Mouse (Mus musculus) spleen, adult 2 months (tissue): ENCODE data around the gene Itga5. TPM values are rescaled to one million over a fixed set of nuclear protein-coding genes. Genes with fewer than 3 reads are reported as not detected.

Source experiments
- DNase-seq, 2 experiments: peaks; one replicate each; pipeline versions ENCODE4 v3.0.0 to v3.0.0-alpha.2; 2012 to 2021; ENCODE audit warnings: low spot score in 2 of 2, low read depth in 1 of 2
- H3K27ac ChIP-seq: fragments of 200-500 bp; 2 replicates; pipeline ENCODE4 v1.5.1; 2012; ENCODE audit warnings: low read length, inconsistent platforms; ENCODE audit not compliant: insufficient read depth
- H3K27me3 ChIP-seq: fragments of 200-500 bp; 2 replicates; pipeline ENCODE4 v1.6.1; 2012; ENCODE audit warnings: mild to moderate bottlenecking, moderate library complexity, low read length, inconsistent platforms; ENCODE audit not compliant: control insufficient read depth, insufficient read depth
- H3K36me3 ChIP-seq: fragments of 200-500 bp; 2 replicates; pipeline ENCODE4 v1.6.1; 2012; ENCODE audit warnings: mild to moderate bottlenecking, low read length, inconsistent platforms; ENCODE audit not compliant: control insufficient read depth, insufficient read depth
- H3K4me1 ChIP-seq: fragments of 200-500 bp; 2 replicates; pipeline ENCODE4 v1.6.1; 2011; ENCODE audit warnings: inconsistent platforms; ENCODE audit not compliant: control insufficient read depth, insufficient read depth, insufficient read length
- H3K4me3 ChIP-seq: fragments of 200-500 bp; 2 replicates; pipeline ENCODE4 v1.5.1; 2011; ENCODE audit warnings: mild to moderate bottlenecking, inconsistent platforms; ENCODE audit not compliant: insufficient read depth, insufficient read length; ENCODE audit errors: extremely low read depth
- CTCF ChIP-seq: fragments of 200-500 bp; IDR thresholded peaks from 2 replicates; pipeline ENCODE4 v1.5.1; 2011; ENCODE audit warnings: mild to moderate bottlenecking, inconsistent platforms; ENCODE audit not compliant: insufficient read depth, insufficient read length, insufficient replicate concordance; ENCODE audit errors: extremely low read depth
- POLR2A ChIP-seq: fragments of 200-500 bp; IDR thresholded peaks from 2 replicates; pipeline ENCODE4 v1.6.1; 2011; ENCODE audit warnings: low read depth, low read length, inconsistent platforms
- WGBS: fragments of 180-500 bp; shearing (Covaris S2); methylation state at CpG from one replicate; pipeline ENCODE4 v1.1.7; 2018; 5-methylcytosine and 5-hydroxymethylcytosine counted together
- polyA plus RNA-seq: library from polyadenylated mRNA; depleted of rRNA; stranded (reverse); fragments of >200 nt; gene quantifications from 2 replicates; pipeline ENCODE4 v1.2.3, GENCODE M21; 2012

The Itga5 gene
- polyA plus RNA-seq, 1 experiment: 8.0 TPM

- Histone ChIP-seq H3K36me3 (no peaks in the 10 kb centered on the region), H3K27ac (peak overlapping the region; percentile 53), H3K4me1 (peaks cover 5% of the 10 kb centered on the region; the same call in 1 of the 2 replicates), H3K27me3 (no peaks in the 10 kb centered on the region), H3K4me3 (peak overlapping the region; percentile 64)
- under 1% methylated on average over 65 of the region's 71 CpGs for WGBS
- TF ChIP-seq CTCF: no peak
- peak; percentile 17; the same call in 1 of the 2 replicates for TF ChIP-seq POLR2A
- peak; percentile 82 to 84 for DNase-seq
Measured at GRCm38 (mm10) chr15:103305070-103305678, 61.4 kb downstream of the Itga5 start.

- Histone ChIP-seq H3K4me3 (peak overlapping the region; percentile 64), H3K27me3 (no peaks in the 10 kb centered on the region), H3K36me3 (no peaks in the 10 kb centered on the region), H3K4me1 (peaks cover 5% of the 10 kb centered on the region; the same call in 1 of the 2 replicates), H3K27ac (no peak overlapping the region)
- TF ChIP-seq CTCF (no peak), POLR2A (no peak)
- no peak for DNase-seq
- 4% methylated on average over 9 of the region's 9 CpGs for WGBS
Measured at GRCm38 (mm10) chr15:103304616-103304969, 62.0 kb downstream of the Itga5 start.

GRCm38 (mm10) chr15:103303916-103304615 is 62.5 kb downstream of the Itga5 start:
- no peak for DNase-seq
- peaks cover 5% of the 10 kb centered on the region; the same call in 1 of the 2 replicates for H3K4me1 ChIP-seq
- H3K27me3 ChIP-seq: no peaks in the 10 kb centered on the region
- H3K4me3 ChIP-seq: peak overlapping the region; percentile 64; the same call in 1 of the 2 replicates
- no peak for TF ChIP-seq POLR2A
- no peak for TF ChIP-seq CTCF
- no peaks in the 10 kb centered on the region for H3K36me3 ChIP-seq
- H3K27ac ChIP-seq: no peak overlapping the region
- WGBS: 28% methylated on average over 8 of the region's 8 CpGs

- WGBS: 36% methylated on average over 6 of the region's 6 CpGs
- TF ChIP-seq POLR2A (no peak), CTCF (no peak)
Measured at GRCm38 (mm10) chr15:103302341-103303021, 64.1 kb downstream of the Itga5 start.

GRCm38 (mm10) chr15:103301547-103302340 is 64.8 kb downstream of the Itga5 start:
- TF ChIP-seq CTCF: no peak
- no peak for TF ChIP-seq POLR2A
- H3K36me3 ChIP-seq: peaks cover 6% of the 10 kb centered on the region
- no peak overlapping the region for H3K27ac ChIP-seq
- H3K27me3 ChIP-seq: no peaks in the 10 kb centered on the region
- peaks cover 3% of the 10 kb centered on the region; the same call in 1 of the 2 replicates for H3K4me1 ChIP-seq
- no peak for DNase-seq
- 59% methylated on average over 5 of the region's 5 CpGs for WGBS
- H3K4me3 ChIP-seq: no peak overlapping the region

More at GRCm38 (mm10) chr15:103302341-103303021, 64.1 kb downstream of the Itga5 start:
- no peak for DNase-seq
- Histone ChIP-seq H3K27ac (no peak overlapping the region), H3K4me1 (peaks cover 5% of the 10 kb centered on the region; the same call in 1 of the 2 replicates), H3K36me3 (peaks cover 2% of the 10 kb centered on the region), H3K27me3 (no peaks in the 10 kb centered on the region), H3K4me3 (no peak overlapping the region)

- Histone ChIP-seq H3K4me3 (no peak overlapping the region), H3K4me1 (peaks cover 3% of the 10 kb centered on the region; the same call in 1 of the 2 replicates), H3K27ac (no peak overlapping the region), H3K27me3 (no peaks in the 10 kb centered on the region), H3K36me3 (peaks cover 12% of the 10 kb centered on the region)
- 66% methylated on average over 2 of the region's 2 CpGs for WGBS
- TF ChIP-seq CTCF (no peak), POLR2A (no peak)
- no peak for DNase-seq
Measured at GRCm38 (mm10) chr15:103301046-103301445, 65.5 kb downstream of the Itga5 start.
